Mouse (Mus musculus) left cerebral cortex, adult 2 months (tissue): ENCODE measurements around the gene Fastkd5. TPM values are rescaled to one million over a fixed set of nuclear protein-coding genes. Genes with fewer than 3 reads are reported as not detected.

Experiments
- DNase-seq, 2 experiments: peaks; one replicate each; pipeline ENCODE4 v3.0.0; 2021 to 2022; ENCODE audit warnings: low spot score in 2 of 2, mixed read lengths in 1 of 2; ENCODE audit errors: extremely low spot score in 1 of 2
- H3K27ac ChIP-seq: fragments of 200-600 bp; 2 replicates; pipeline ENCODE4 v1.8.1; 2022
- H3K4me3 ChIP-seq: fragments of 200-600 bp; 2 replicates; pipeline ENCODE4 v1.8.1; 2022
- CTCF ChIP-seq: fragments of 200-600 bp; IDR thresholded peaks from 2 replicates; pipeline ENCODE4 v1.8.1; 2022; ENCODE audit warnings: antibody characterized with exemption, mild to moderate bottlenecking, moderate library complexity
- intact Hi-C: fragments of 180-260 bp; cut with DNase I; formaldehyde crosslinking; loops from one replicate; pipeline ENCODE4 v1.15.1; 2025
- total RNA-seq, 2 experiments: library from RNA; stranded (reverse); gene quantifications; 2 replicates each; pipeline ENCODE4 v1.2.3; 2021

Gene Fastkd5
- total RNA-seq, 2 experiments from 2014 or later, result 7.9 to 8.7 TPM

DNA sequence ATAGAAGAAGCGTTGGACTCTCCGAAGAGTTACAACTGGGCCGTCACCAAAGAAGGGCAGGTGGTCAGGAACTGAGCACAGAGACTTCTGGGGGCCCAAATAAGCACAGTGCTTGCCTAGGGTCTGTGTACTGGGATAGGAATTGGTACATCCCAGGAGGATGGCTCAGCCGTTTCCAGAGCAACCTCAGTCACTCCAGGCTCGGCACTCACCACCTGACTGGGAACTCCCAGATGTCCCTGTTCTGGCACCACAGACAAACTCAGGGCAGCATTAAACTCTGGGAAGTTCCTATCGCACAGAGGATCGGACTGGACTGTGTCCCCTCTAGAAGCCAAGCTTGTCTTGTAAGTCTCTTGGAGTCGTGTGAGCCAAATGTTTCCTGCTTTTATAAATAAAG lies 64.8 kb downstream of the Fastkd5 start:
- Histone ChIP-seq H3K27ac (no peak overlapping the region), H3K4me3 (peak overlapping the region; percentile 89)
- no peak for TF ChIP-seq CTCF
- intact Hi-C loops, result no loop called here
- DNase-seq, result no peak

DNA sequence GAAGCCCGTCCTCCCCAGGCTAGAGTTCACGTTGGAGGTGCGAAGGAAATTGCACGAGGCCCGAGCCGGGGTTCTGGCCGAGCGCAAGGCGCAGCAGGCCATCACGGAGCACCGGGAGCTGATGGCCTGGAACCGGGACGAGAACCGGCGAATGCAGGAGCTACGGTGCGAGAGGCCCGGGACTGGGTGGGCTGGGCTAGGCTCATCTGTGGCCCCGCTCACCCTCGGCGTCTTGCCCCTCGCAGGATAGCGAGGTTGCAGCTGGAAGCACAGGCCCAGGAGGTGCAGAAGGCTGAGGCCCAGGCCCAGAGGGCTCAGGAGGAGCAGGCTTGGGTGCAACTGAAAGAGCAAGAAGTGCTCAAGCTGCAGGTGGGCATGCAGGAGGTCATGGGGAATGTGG lies 65.8 kb downstream of the Fastkd5 start:
- H3K4me3 ChIP-seq, result peak overlapping the region; percentile 89
- no peak for DNase-seq
- H3K27ac ChIP-seq, result peak overlapping the region; percentile 91
- intact Hi-C loops, result no loop called here
- TF ChIP-seq CTCF, result no peak

Other genes starting within 250 kb of the Fastkd5 start
- 1 to 10 TPM; 5.5 to 6.4 TPM for gene Cpxm1, start 232.5 kb downstream of the Fastkd5 start, total RNA-seq
- not detected for gene Gm28372, start 224.8 kb downstream of the Fastkd5 start, total RNA-seq
- gene 1700020A23Rik, start 224.8 kb downstream of the Fastkd5 start, total RNA-seq, result not detected
- gene Tmem239, start 223.5 kb downstream of the Fastkd5 start, total RNA-seq, result not detected
- gene Vps16, start 205.7 kb downstream of the Fastkd5 start, total RNA-seq, result 10 to 100 TPM; 78.3 to 99.1 TPM
- 10 to 100 TPM; 23.1 to 27.9 TPM for gene Pced1a, start 205.3 kb downstream of the Fastkd5 start, total RNA-seq
- gene Ptpra, start 179.7 kb downstream of the Fastkd5 start, total RNA-seq, result 100 to 1,000 TPM; 221 to 237 TPM
- gene Mrps26, start 66.3 kb downstream of the Fastkd5 start, total RNA-seq, result 10 to 100 TPM; 72.6 to 75.6 TPM
- gene Oxt, start 53.9 kb downstream of the Fastkd5 start, total RNA-seq, result 1 to 10 TPM in 1 of 2 experiments, not detected in 1; 4.4 TPM
- 10 to 100 TPM in 1 of 2 experiments, not detected in 1; 22.8 TPM for gene Avp, start 47.5 kb downstream of the Fastkd5 start, total RNA-seq
- gene Ubox5, start within 50 bp of the Fastkd5 start, total RNA-seq, result 10 to 100 TPM; 10.0 to 12.5 TPM
- 100 to 1,000 TPM; 202 to 214 TPM for gene Lzts3, start 12.8 kb upstream of the Fastkd5 start, total RNA-seq
- gene Ddrgk1, start 34.6 kb upstream of the Fastkd5 start, total RNA-seq, result 100 to 1,000 TPM in 1 of 2 experiments, 10 to 100 TPM in 1; 96.3 to 106 TPM
- 10 to 100 TPM; 35.7 to 39.7 TPM for gene Itpa, start 37.6 kb upstream of the Fastkd5 start, total RNA-seq
- gene Slc4a11, start 67.5 kb upstream of the Fastkd5 start, total RNA-seq, result 1 to 10 TPM; 2.3 to 2.5 TPM